Mouse (Mus musculus) forebrain, embryonic 11.5 days (tissue): ENCODE results near the gene Cmtm3. TPM values are rescaled to one million over a fixed set of nuclear protein-coding genes. Genes with fewer than 3 reads are reported as not detected.
"Not testable (repeated sequence)": the region's sequence is repeated elsewhere in the genome, so short reads cannot be mapped to it uniquely, and the experiment has no call there.

Experiments
- ATAC-seq: fragments of 200-750 bp; cut with Nextera tagmentation; replicated peaks from 2 replicates; pipeline ENCODE4 v1.8.0; 2017; ENCODE audit warnings: moderate TSS enrichment; ENCODE audit not compliant: low FRiP score
- DNase-seq: peaks from one replicate; pipeline ENCODE4 v3.0.0-alpha.2; 2017; ENCODE audit warnings: low spot score
- H3K27ac ChIP-seq: fragments of 300-500 bp; sonication (generic); 2 replicates; pipeline ENCODE4 v1.5.1; 2014; ENCODE audit warnings: low read depth, low read length
- H3K27me3 ChIP-seq: fragments of 300-500 bp; sonication (generic); 2 replicates; pipeline ENCODE4 v1.6.1; 2014; ENCODE audit warnings: mild to moderate bottlenecking, low read length, mixed read lengths; ENCODE audit not compliant: control insufficient read depth, insufficient read depth
- H3K36me3 ChIP-seq: fragments of 300-500 bp; sonication (generic); 2 replicates; pipeline ENCODE4 v1.6.1; 2014; ENCODE audit warnings: mild to moderate bottlenecking, low read length, moderate library complexity, mixed read lengths; ENCODE audit not compliant: control insufficient read depth, insufficient read depth
- H3K4me1 ChIP-seq: fragments of 300-500 bp; sonication (generic); replicated peaks from 2 replicates; pipeline ENCODE4 v1.6.1; 2014; ENCODE audit warnings: low read length, mixed read lengths; ENCODE audit not compliant: control insufficient read depth, insufficient read depth
- H3K4me2 ChIP-seq: fragments of 300-500 bp; sonication (generic); 2 replicates; pipeline ENCODE4 v1.6.1; 2014; ENCODE audit warnings: low read depth, mild to moderate bottlenecking, low read length, moderate library complexity, mixed read lengths; ENCODE audit not compliant: severe bottlenecking
- H3K4me3 ChIP-seq: fragments of 300-500 bp; sonication (generic); 2 replicates; pipeline ENCODE4 v1.5.1; 2014; ENCODE audit warnings: low read depth, low read length
- H3K9ac ChIP-seq: fragments of 300-500 bp; sonication (generic); 2 replicates; pipeline ENCODE4 v1.6.1; 2014; ENCODE audit warnings: low read length
- H3K9me3 ChIP-seq: fragments of 300-500 bp; sonication (generic); 2 replicates; pipeline ENCODE4 v1.6.1; 2016; ENCODE audit warnings: low read length, mixed read lengths; ENCODE audit not compliant: control insufficient read depth
- WGBS: fragments of 180-500 bp; shearing (Covaris S2); extraction: QIAGEN DNeasy Blood & Tissue Kit; methylation state at CpG from one replicate; pipeline ENCODE4 v1.1.7; 2014; 5-methylcytosine and 5-hydroxymethylcytosine counted together
- polyA plus RNA-seq: library from polyadenylated mRNA; unstranded; fragments of >200 nt; fragmentation: Nextera tagmentation; extraction: Ambion mirVana; gene quantifications from 2 replicates; pipeline ENCODE4 v1.2.1, GENCODE M21; 2014

Gene Cmtm3
- polyA plus RNA-seq, 1 experiment from 2014 or later = 66.8 TPM

DNA sequence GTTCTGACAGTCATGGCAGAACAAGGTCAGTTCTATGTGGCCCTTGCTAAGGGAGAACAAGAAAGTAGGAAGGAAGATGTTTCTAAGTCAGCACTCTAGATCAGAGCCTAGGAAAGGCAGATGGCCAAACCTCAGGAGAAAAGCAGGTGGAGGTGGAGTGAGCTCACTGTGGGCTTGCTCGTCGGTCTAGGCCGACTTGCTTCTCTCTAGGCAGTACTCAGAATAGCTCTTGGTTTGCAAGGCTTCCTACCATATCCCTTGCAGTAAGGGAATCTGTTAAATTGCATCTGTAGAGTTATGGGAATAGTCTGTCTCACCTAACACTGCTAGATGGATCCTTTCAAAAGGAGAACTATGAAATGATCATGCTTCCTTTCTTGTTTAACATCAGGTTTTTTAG lies 27.2 kb upstream of the Cmtm3 start:
- H3K4me3 ChIP-seq, H3K27ac ChIP-seq, H3K4me1 ChIP-seq, DNase-seq, H3K9me3 ChIP-seq, ATAC-seq, H3K36me3 ChIP-seq, H3K9ac ChIP-seq, H3K27me3 ChIP-seq, H3K4me2 ChIP-seq: not testable (repeated sequence)
- 95% methylated on average over 3 of the region's 3 CpGs for WGBS

DNA sequence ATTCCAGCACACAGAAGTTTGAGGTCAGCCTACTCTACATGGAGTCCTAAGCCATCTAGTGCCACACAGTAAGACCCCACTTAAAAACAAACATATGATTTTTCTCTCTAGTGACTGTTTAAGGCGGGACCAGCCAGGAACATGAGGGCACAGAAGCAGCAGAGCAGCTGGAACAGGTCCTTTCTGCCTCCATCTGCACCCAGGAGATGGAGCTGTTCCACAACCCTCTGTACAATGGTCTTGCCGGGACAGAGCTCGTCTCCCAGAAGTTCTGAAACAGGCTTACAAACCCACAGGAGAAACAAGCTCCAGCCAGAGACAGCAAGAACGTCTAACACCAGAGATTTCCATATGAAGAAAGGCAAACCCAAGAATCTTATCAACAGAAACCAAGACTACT lies 25.9 kb upstream of the Cmtm3 start:
- Histone ChIP-seq H3K9ac (no peak overlapping the region), H3K4me1 (no peaks in the 10 kb centered on the region), H3K9me3 (no peaks in the 10 kb centered on the region), H3K36me3 (no peaks in the 10 kb centered on the region), H3K27ac (no peak overlapping the region), H3K4me3 (no peak overlapping the region), H3K4me2 (no peak overlapping the region), H3K27me3 (no peaks in the 10 kb centered on the region)
- ATAC-seq (no peak), DNase-seq (no peak)
- 75% methylated on average over 4 of the region's 4 CpGs for WGBS

DNA sequence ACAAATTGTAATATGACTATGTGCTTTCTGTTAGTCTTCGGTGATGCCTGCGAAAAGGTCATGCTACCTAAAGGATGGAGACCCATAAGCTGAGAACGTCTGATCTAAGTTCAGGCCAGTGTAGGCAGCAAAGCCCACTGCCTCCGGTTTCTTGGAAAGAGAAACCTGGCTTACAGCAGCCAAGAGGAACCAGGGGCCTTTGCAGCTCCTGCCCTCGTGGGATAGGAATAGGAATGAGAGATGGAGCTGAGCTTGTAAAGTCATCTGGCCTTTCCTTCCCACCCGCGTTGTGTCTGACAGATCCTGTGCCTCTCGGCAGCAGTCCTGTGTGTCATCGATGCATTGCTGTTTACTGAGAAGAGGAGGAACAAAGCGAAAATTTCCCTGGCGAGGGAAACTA lies 17.9 kb upstream of the Cmtm3 start, which contains the start of gene Gm11020:
TSS of gene Gm11020 (plus strand) at position 301 of the 400 bp plus-strand sequence.
- not testable (repeated sequence) for H3K9ac ChIP-seq, H3K4me3 ChIP-seq, H3K4me1 ChIP-seq, H3K36me3 ChIP-seq, ATAC-seq, DNase-seq, H3K4me2 ChIP-seq, H3K9me3 ChIP-seq, H3K27me3 ChIP-seq, H3K27ac ChIP-seq
- 89% methylated on average over 9 of the region's 11 CpGs for WGBS

DNA sequence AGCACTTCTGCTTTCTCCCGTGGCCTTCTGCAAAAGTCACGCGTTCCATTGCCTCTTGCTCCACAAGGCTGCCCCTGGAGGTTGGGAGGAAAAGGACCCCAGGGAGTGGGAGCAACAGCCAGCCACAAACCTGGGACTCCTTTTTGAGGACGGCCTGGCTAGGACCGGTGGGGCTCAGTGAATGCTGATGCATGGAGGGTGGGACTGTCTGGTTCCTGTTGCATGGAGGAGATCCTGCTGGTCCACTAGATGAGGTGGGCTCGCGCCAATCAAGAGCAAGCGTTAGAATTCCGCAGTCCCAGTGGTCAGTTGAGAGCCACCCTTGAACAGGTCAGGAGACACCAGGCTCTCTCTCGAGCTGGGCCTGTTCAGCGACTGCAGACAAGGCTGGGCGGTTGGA lies 17.3 kb upstream of the Cmtm3 start, which contains the start of gene Cmtm2b:
TSS of gene Cmtm2b (plus strand) at position 301 of the 400 bp plus-strand sequence.
- H3K36me3 ChIP-seq, DNase-seq, H3K9me3 ChIP-seq, H3K4me3 ChIP-seq, H3K4me1 ChIP-seq, H3K27ac ChIP-seq, H3K9ac ChIP-seq, H3K4me2 ChIP-seq, H3K27me3 ChIP-seq, ATAC-seq: not testable (repeated sequence)
- WGBS = 90% methylated on average over 12 of the region's 12 CpGs

DNA sequence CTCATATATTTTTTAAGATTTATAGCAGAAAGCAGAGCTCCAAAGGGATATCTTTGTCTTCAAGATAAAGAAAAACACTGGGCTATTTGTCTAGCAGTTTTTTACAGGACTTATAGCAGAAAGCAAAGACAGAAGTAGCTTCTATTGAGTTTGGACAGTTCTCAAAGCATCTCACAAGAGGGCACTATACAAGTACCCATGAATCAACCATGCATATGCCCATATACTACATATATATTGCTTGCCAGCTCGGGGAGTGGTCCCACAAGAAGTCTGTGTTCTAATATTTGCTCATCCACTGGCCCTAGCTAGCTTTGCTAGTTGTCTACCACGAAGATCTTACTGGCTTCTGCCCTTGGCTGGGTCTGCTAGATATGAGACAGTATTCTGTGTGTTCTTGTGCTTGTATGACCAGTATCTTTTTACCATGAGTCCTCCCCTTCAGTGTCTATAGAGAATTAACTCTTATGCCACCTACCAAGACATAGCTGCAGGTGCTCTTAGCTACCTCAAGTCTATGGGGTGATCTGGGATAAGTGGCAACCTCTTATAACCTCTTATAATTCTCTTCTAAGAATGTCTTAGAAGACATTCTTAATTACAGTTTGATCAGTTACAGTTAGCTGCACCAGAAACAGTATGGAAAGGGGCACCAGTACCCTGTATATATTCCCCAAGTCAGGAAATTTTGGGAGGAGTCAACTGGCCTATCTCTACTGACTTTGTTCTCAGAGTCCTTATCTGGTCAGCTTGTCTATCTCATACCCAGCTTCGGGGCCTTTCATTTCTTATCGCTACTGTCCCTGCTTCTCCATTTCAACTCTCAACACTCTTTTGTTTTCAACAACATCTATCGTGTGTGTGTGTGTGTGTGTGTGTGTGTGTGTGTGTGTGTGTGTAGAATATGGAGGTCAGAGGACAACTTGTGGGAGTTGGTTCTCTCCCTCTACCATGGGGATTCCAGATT lies 6.3 kb upstream of the Cmtm3 start:
- H3K9ac ChIP-seq = no peak overlapping the region
- no peak overlapping the region for H3K4me3 ChIP-seq
- H3K27me3 ChIP-seq = no peaks in the 10 kb centered on the region
- no peak for ATAC-seq
- H3K36me3 ChIP-seq = no peaks in the 10 kb centered on the region
- no peaks in the 10 kb centered on the region for H3K4me1 ChIP-seq
- no peak overlapping the region for H3K4me2 ChIP-seq
- no peaks in the 10 kb centered on the region for H3K9me3 ChIP-seq
- WGBS = 81% methylated on average over 5 of the region's 5 CpGs
- H3K27ac ChIP-seq = no peak overlapping the region
- DNase-seq = no peak

DNA sequence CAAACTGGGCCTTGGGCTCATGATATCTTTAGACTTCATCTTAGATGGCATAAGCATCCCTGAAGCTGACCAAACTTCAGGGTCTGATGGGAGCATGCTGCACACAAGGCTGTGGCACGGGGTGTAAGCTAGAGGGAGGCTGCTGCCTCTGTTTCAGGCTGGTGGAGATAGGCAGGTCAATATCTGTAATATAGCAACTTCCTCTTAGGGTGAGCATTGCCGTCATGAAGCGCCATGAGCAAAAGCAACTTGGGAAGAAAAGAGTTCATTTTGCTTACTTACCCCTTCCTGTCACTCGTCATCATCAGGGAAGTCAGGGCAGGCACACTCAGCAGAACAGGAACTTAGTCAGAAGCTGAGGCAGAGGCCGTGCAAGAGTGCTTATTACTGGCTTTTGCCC lies 5.4 kb upstream of the Cmtm3 start:
- H3K9me3 ChIP-seq = no peaks in the 10 kb centered on the region
- DNase-seq (no peak), ATAC-seq (no peak)
- H3K9ac ChIP-seq = no peak overlapping the region
- WGBS = 85% methylated on average over 5 of the region's 5 CpGs
- no peaks in the 10 kb centered on the region for H3K4me1 ChIP-seq
- no peaks in the 10 kb centered on the region for H3K36me3 ChIP-seq
- no peak overlapping the region for H3K4me2 ChIP-seq
- H3K27me3 ChIP-seq = no peaks in the 10 kb centered on the region
- H3K27ac ChIP-seq = no peak overlapping the region
- no peak overlapping the region for H3K4me3 ChIP-seq

DNA sequence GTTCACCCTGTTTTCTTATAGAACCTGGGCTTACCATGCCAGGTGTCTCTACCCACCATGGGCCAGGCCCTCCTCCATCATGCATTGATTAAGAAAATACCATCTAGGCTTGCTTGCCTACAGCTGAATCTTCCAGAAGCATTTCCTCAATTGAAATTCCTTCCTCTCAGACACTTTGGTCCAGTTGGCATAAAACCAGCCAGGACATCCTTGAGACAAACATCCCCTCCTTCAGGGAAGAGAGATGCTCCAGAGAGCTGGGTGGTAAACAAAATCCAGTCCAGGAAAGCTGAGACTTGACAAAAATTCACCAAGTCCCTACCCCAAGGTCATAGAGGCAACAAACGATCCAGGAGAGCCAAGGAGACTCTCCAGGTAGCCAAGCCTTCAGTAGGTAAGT lies 5.0 kb upstream of the Cmtm3 start:
- Histone ChIP-seq H3K9ac (no peak overlapping the region), H3K36me3 (no peaks in the 10 kb centered on the region), H3K4me2 (no peak overlapping the region), H3K27me3 (no peaks in the 10 kb centered on the region), H3K4me3 (no peak overlapping the region), H3K4me1 (no peaks in the 10 kb centered on the region), H3K27ac (no peak overlapping the region), H3K9me3 (no peaks in the 10 kb centered on the region)
- 68% methylated on average over 1 of the region's 1 CpGs for WGBS
- DNase-seq (no peak), ATAC-seq (no peak)

DNA sequence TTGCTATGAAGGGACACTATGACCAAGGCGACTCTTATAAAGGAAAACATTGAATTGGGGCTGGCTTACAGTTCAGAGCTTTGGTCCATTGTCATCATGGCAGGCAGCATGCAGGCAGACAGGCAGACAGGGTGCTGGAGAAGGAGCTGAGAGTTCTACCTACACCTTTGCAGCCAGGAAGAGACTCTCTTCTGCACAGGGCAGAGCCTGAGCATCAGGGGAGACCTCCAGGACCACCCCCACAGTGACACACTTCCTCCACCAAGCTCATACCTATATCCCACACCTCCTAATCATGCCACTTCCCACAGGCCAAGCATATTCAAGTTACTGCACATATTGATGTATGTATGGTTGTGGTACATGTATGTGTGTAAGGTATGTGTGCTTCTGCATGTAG lies 2.4 kb upstream of the Cmtm3 start:
- ATAC-seq (no peak), DNase-seq (no peak)
- Histone ChIP-seq H3K9me3 (no peaks in the 10 kb centered on the region), H3K4me1 (no peaks in the 10 kb centered on the region; the same call in 1 of the 2 replicates), H3K27me3 (no peaks in the 10 kb centered on the region), H3K4me2 (no peak overlapping the region), H3K9ac (no peak overlapping the region), H3K4me3 (no peak overlapping the region), H3K36me3 (no peaks in the 10 kb centered on the region), H3K27ac (no peak overlapping the region)
- WGBS = 85% methylated on average over 1 of the region's 1 CpGs

DNA sequence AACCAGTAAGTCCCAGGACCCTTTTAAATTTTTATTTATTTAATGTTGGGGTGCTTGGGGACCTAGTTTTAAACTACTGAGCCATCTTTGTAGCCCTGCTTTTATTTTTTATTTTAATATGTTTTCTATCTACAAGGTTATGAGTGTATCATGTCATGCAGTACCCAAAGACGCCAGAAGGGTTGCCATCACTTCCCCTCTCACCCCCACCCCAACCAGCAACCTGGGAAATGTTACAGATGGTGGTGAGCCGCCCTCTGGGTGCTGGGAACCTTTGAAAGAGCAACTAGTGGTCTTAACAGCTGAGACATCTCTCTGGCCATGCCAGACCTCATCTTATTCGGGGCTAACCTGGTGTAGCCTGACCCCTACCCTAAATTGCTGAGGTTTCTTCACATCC lies 1.3 kb upstream of the Cmtm3 start:
- Histone ChIP-seq H3K27ac (no peak overlapping the region), H3K9me3 (no peaks in the 10 kb centered on the region), H3K9ac (no peak overlapping the region), H3K27me3 (no peaks in the 10 kb centered on the region), H3K36me3 (no peaks in the 10 kb centered on the region), H3K4me3 (no peak overlapping the region), H3K4me2 (no peak overlapping the region), H3K4me1 (no peaks in the 10 kb centered on the region; the same call in 1 of the 2 replicates)
- WGBS = 51% methylated on average over 3 of the region's 3 CpGs
- ATAC-seq = no peak
- no peak for DNase-seq
